Mouse (Mus musculus): ENCODE data around the gene Cnn3. TPM values are rescaled to one million over a fixed set of nuclear protein-coding genes. Genes with fewer than 3 reads are reported as not detected.

Cnn3 gene
- polyA plus RNA-seq, 1 experiment from 2014 or later = 643 TPM

DNA sequence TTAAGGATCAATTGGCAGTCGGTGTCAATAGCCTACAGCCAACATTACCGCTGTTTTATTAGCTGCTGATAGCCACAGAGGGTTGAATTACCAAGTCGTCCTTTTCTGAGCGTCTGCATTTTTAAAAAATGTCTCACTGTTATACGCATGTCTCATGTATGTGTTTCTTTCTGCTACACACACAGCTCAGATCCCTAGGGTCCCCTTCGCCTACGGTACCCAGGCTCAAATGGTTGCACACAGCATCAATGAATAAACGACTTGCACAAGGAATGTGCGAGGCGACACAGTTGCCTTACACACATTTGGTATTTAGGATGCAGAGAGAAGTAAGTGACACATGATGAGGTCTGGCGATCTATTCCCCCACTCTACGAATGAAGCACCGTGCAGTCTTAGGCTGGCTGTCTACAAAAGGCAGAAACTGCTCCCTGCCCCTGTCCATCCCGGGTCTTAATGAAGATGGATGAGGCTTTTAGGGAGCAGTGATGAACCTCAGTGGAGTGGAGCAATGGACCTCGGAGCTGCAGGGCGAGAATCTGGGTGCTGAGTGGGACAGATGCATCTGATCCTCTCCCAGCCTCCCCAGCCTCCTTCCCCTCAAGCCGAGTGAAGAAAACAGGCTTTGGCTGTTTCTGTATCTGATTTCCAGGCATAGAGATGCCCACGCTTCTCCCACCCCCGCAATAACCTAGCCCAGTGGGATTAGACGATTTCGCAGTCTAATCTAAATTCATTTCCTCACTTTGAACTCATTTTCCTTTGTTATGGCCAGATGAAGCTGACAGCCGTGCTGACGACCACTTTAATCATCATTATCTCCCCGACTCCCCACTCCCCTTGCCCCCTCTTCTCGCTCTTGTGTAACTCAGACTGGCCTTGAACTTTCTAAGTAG lies 57.2 kb downstream of the Cnn3 start:
- H3K27ac ChIP-seq (replicated peaks) = peak overlapping the region; percentile 83
- peaks cover 37% of the 10 kb centered on the region for H3K4me1 ChIP-seq (replicated peaks)
- no peaks in the 10 kb centered on the region; the same call in 1 of the 2 replicates for H3K27me3 ChIP-seq
- 14% methylated on average over 25 of the region's 25 CpGs for WGBS
- no peaks in the 10 kb centered on the region for H3K36me3 ChIP-seq
- H3K4me3 ChIP-seq = no peak overlapping the region
- H3K9me3 ChIP-seq = no peaks in the 10 kb centered on the region
- H3K4me2 ChIP-seq = peak overlapping the region; percentile 41
- peak; percentile 51 for ATAC-seq (ENCODE audit: low read depth)
- peak overlapping the region; percentile 46; the same call in 1 of the 2 replicates for H3K9ac ChIP-seq

DNA sequence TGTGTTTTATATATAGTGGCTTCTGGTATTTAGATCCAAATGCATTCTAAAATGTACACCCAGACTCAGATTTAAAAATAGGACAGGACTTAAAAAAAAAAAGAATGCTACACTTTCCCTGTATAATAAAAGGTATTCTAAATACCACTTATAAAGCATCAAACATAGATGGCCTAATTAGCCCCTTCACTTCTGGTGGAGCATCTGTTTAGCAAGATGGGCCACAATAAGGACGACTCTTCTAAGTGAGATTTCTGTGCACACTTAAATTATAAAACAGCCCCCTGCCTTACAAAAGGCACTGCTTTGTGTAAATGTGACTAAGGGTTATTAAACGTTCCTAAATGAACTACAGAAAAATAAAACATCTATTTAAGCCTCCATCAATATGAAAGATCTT lies 58.9 kb downstream of the Cnn3 start:
- Histone ChIP-seq H3K9me3 (no peaks in the 10 kb centered on the region), H3K4me2 (no peak overlapping the region), H3K4me1 (replicated peaks) (peaks cover 39% of the 10 kb centered on the region), H3K27me3 (no peaks in the 10 kb centered on the region), H3K4me3 (no peak overlapping the region), H3K9ac (no peak overlapping the region), H3K36me3 (no peaks in the 10 kb centered on the region), H3K27ac (replicated peaks) (no peak overlapping the region)
- WGBS = 44% methylated on average over 2 of the region's 2 CpGs
- no peak for ATAC-seq (ENCODE audit: low read depth)

DNA sequence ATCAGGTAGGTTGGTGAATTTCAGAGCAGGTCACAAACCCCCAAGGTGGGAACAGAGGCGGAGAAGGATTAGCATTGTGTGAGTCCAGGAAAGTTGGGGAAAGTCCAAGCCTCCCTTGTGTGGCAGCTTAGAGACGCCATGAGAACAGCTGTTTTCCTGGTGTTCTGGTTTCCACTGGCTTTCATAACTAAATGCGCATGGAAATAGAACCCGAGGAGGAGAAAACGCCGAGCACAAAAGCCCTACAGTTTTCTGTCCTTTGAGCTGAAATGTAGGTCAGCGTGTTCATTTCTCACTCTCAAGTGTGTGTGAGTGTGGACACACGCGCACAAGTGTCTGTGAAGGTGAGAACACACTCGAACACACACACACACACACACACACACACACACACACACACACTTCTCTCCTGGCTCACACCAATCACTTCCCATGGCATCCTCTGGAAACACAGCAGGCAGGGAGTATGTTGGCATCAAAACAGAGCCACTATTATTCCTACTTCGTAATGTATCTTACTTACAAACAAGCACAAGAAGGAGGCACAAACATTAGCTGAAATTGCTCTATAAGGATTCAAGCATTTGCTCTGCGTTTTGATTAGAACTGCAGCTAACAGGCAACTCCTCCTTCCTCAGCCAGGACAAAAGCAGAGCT lies 63.3 kb downstream of the Cnn3 start:
- Histone ChIP-seq H3K4me2 (no peak overlapping the region), H3K4me1 (replicated peaks) (peaks cover 26% of the 10 kb centered on the region), H3K27ac (replicated peaks) (peak overlapping the region; percentile 0; the same call in 1 of the 2 replicates), H3K27me3 (no peaks in the 10 kb centered on the region), H3K9ac (no peak overlapping the region), H3K4me3 (no peak overlapping the region), H3K9me3 (no peaks in the 10 kb centered on the region), H3K36me3 (no peaks in the 10 kb centered on the region)
- 49% methylated on average over 12 of the region's 12 CpGs for WGBS
- ATAC-seq (ENCODE audit: low read depth) = no peak

DNA sequence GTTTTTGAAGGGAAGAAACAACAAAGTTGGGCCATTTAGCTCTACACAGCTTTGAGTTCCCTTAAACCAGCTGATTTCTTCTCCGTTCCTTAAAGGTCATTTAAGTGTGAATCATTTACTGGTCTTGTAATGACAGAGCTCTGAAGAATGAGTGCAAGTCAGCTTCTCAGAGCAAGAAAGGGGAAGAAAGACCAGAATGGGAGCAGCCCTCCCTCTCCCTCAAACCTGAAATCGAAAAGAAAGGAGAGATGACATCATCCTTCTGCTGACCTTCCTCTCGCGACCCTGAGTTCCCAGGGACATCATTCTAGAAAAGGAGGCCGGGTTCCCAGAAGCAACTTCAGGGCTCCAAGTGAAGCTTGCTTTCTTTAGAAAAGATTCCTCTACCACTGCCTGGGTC lies 64.6 kb downstream of the Cnn3 start:
- Histone ChIP-seq H3K36me3 (no peaks in the 10 kb centered on the region), H3K9me3 (no peaks in the 10 kb centered on the region), H3K4me3 (no peak overlapping the region), H3K9ac (no peak overlapping the region), H3K27me3 (no peaks in the 10 kb centered on the region), H3K27ac (replicated peaks) (no peak overlapping the region), H3K4me1 (replicated peaks) (peaks cover 21% of the 10 kb centered on the region; the same call in 1 of the 2 replicates), H3K4me2 (no peak overlapping the region)
- 35% methylated on average over 5 of the region's 5 CpGs for WGBS
- ATAC-seq (ENCODE audit: low read depth) = no peak

DNA sequence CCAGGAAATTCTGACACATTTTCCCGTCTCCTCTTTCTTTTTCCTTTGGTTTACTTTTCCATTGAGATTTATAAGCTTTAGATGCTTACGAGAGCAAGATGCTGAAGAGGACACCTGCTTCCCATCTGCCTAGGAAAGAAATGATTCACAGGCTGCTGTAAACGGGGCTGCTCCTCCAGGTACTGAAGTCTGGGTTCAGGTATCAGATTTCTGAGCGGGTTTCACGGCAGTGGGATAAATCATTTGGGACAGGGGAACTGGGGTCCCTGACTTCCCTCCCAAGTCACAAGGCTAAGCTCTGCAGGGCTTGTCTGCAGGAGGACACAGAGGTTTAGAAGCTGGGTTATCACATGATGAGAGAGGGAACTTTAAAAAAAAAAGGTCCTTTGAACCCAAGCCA lies 65.7 kb downstream of the Cnn3 start:
- Histone ChIP-seq H3K27ac (replicated peaks) (no peak overlapping the region), H3K4me1 (replicated peaks) (peaks cover 21% of the 10 kb centered on the region; the same call in 1 of the 2 replicates), H3K27me3 (no peaks in the 10 kb centered on the region), H3K4me2 (no peak overlapping the region), H3K36me3 (no peaks in the 10 kb centered on the region), H3K9ac (no peak overlapping the region), H3K4me3 (no peak overlapping the region), H3K9me3 (no peaks in the 10 kb centered on the region)
- 51% methylated on average over 5 of the region's 5 CpGs for WGBS
- no peak for ATAC-seq (ENCODE audit: low read depth)

DNA sequence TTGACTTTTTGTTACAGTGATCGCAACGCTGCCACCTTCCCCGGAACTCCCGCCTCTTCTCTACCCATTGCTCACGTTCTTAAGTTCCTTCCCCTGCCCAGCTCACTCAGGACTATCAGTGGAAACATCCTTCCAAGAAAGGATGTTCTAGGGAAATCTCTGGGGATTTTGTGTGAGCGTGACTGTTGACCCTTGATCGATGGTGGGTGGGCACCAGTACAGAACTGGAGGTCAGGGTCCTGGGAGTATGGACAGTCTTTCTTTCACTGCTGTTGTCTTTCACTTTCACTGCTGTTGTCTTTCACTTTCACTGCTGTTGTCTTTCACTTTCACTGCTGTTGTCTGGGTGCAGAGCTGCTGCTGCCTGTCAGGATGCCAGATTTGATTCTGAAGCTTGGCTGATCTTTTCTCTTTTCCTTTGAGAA lies 67.7 kb downstream of the Cnn3 start:
- Histone ChIP-seq H3K9ac (no peak overlapping the region), H3K27ac (replicated peaks) (no peak overlapping the region), H3K9me3 (no peaks in the 10 kb centered on the region), H3K4me3 (no peak overlapping the region), H3K27me3 (no peaks in the 10 kb centered on the region), H3K4me1 (replicated peaks) (peaks cover 18% of the 10 kb centered on the region; the same call in 1 of the 2 replicates), H3K36me3 (no peaks in the 10 kb centered on the region), H3K4me2 (no peak overlapping the region)
- no peak for ATAC-seq (ENCODE audit: low read depth)
- WGBS = 85% methylated on average over 7 of the region's 7 CpGs

DNA sequence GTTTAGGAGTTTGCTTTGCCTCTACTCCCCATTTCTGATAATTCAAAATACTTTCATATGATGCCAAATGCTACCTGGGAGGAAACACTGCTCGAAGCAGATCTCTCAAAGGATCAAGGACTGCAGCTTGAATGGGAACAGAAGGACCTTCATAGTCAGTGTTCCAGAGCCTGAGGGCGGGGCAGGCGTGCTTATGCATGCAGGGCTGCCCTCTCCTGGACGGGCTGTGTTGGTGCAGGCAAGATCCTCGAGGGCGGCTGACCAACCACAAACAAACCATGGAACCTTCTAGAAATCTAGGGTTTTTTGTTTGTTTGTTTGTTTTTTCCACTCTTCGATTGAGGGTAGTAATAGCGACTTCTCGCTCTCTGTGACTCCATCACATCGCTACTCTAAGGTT lies 73.9 kb downstream of the Cnn3 start:
- no peaks in the 10 kb centered on the region for H3K9me3 ChIP-seq
- H3K27me3 ChIP-seq = no peaks in the 10 kb centered on the region
- no peak overlapping the region for H3K4me2 ChIP-seq
- H3K36me3 ChIP-seq = no peaks in the 10 kb centered on the region
- H3K4me1 ChIP-seq (replicated peaks) = no peaks in the 10 kb centered on the region
- H3K9ac ChIP-seq = no peak overlapping the region
- ATAC-seq (ENCODE audit: low read depth) = no peak
- 61% methylated on average over 10 of the region's 10 CpGs for WGBS
- no peak overlapping the region for H3K27ac ChIP-seq (replicated peaks)
- no peak overlapping the region for H3K4me3 ChIP-seq

DNA sequence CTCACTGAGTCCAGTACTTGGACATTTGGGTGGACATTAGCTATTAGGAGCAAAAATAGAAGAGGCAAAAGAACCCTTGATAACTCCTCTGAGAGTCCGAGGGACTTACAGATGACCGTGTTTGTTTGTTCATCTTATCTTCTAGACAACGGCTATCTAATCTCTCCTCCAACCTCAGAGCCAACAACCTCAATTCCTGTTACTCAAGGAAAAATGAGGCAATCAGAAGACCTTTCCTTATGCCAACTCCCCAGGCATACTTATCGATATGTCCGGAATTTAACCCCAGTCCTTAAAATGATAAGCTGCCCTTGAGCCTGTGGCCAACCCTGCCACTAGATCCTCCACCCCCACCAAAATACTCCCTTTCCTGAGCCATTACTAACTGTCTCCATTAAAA lies 74.4 kb downstream of the Cnn3 start:
- Histone ChIP-seq H3K27me3 (no peaks in the 10 kb centered on the region), H3K9me3 (no peaks in the 10 kb centered on the region), H3K4me1 (replicated peaks) (no peaks in the 10 kb centered on the region), H3K27ac (replicated peaks) (no peak overlapping the region), H3K9ac (no peak overlapping the region), H3K4me2 (no peak overlapping the region), H3K36me3 (no peaks in the 10 kb centered on the region), H3K4me3 (no peak overlapping the region)
- 94% methylated on average over 5 of the region's 5 CpGs for WGBS
- no peak for ATAC-seq (ENCODE audit: low read depth)

DNA sequence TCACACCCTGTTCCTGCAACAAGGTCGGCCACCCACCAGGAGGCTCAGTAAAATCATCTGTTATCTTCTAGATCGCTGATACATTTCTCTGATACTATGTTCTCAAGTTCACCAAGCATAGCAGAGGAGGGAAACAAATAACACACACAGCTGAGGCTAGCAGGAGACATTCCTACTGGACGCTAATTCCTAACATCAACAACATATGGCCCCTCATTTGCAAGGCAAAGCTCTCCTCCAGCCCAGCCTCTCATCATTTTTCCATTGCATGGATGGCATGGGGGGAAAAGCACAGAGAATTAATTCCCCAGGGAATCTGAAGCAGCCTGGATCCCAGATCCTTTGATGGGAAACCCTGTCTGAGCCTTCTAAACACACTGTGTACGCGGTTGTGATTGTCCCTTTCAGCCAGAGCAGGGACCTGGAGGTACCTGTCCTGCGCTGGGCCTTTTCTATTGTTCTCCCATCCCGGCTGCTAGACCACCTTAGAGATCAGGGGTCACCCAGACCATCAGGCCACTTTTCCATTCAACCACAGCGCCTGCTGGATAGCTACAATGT lies 78.7 kb downstream of the Cnn3 start:
- Histone ChIP-seq H3K4me1 (replicated peaks) (no peaks in the 10 kb centered on the region), H3K4me3 (no peak overlapping the region), H3K27ac (replicated peaks) (no peak overlapping the region), H3K4me2 (no peak overlapping the region), H3K36me3 (no peaks in the 10 kb centered on the region), H3K9ac (no peak overlapping the region), H3K9me3 (no peaks in the 10 kb centered on the region), H3K27me3 (no peaks in the 10 kb centered on the region)
- no peak for ATAC-seq (ENCODE audit: low read depth)
- WGBS = 71% methylated on average over 8 of the region's 8 CpGs

DNA sequence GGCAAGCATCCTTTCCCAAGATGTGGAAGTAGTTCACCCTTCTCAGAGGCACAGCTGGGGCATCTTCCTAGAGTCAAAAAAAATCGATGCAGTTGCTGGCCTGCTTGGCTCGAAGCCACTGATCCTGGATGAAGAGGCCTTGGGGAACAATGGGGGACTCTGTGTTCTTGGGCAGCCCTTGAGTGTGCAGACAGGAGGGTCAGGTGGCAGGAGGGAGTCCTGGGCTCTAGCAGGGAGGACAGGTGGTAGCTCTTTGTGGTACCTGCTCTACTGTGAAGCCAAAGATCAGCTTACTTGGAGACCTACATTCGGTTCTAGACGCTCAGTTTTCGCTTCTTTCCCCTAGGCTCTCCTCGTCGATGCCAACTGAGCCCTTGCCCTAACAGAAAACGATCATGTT lies 79.9 kb downstream of the Cnn3 start:
- H3K9ac ChIP-seq = no peak overlapping the region
- H3K27me3 ChIP-seq = no peaks in the 10 kb centered on the region
- H3K4me2 ChIP-seq = no peak overlapping the region
- WGBS = 88% methylated on average over 8 of the region's 8 CpGs
- no peak overlapping the region for H3K27ac ChIP-seq (replicated peaks)
- no peak for ATAC-seq (ENCODE audit: low read depth)
- H3K9me3 ChIP-seq = no peaks in the 10 kb centered on the region
- H3K4me1 ChIP-seq (replicated peaks) = no peaks in the 10 kb centered on the region
- no peak overlapping the region for H3K4me3 ChIP-seq
- H3K36me3 ChIP-seq = no peaks in the 10 kb centered on the region

DNA sequence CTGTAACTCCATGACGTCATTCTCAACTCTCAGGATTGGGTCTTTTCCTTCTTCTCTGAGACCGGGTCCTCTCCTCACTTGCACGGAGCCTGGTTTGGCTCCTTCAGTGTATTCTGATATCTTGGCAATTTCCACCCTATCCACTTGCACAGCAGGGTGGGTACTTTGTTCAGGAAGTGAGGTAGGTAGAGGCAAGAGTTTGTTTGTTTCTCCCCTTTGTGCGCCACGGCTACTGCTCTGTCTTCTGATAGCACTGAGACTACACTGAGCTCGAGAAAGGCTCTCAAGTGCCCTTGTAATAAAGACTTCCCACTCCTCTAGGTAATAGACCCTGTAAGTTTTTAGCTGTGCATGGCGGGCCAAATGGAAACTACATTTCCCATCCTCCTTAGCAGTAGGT lies 80.5 kb downstream of the Cnn3 start:
- no peaks in the 10 kb centered on the region for H3K36me3 ChIP-seq
- no peak for ATAC-seq (ENCODE audit: low read depth)
- no peaks in the 10 kb centered on the region for H3K4me1 ChIP-seq (replicated peaks)
- H3K4me2 ChIP-seq = no peak overlapping the region
- no peak overlapping the region for H3K4me3 ChIP-seq
- H3K9me3 ChIP-seq = no peaks in the 10 kb centered on the region
- H3K9ac ChIP-seq = no peak overlapping the region
- WGBS = 84% methylated on average over 7 of the region's 7 CpGs
- no peak overlapping the region for H3K27ac ChIP-seq (replicated peaks)
- no peaks in the 10 kb centered on the region for H3K27me3 ChIP-seq

DNA sequence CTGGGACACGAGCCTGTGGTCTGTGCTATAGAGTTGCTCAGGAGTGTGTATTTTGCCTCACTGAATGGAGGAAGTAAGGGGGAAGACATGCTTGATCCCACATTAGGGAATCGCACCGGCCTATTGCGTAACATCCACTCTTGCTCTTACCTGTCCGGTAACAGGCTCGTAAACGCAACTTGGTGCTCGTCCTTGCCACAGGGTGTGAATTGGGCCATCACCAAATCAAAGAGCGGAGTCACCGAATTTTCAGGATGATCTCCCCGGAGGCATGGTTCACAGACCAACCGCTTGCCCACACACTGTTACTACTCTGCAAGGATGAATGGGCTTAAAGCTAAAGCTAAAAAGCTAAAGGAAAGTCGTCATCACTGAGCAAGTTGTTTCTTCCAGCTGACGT lies 81.4 kb downstream of the Cnn3 start:
- Histone ChIP-seq H3K4me3 (no peak overlapping the region), H3K27ac (replicated peaks) (no peak overlapping the region), H3K4me2 (no peak overlapping the region), H3K9ac (no peak overlapping the region), H3K9me3 (no peaks in the 10 kb centered on the region), H3K4me1 (replicated peaks) (no peaks in the 10 kb centered on the region), H3K27me3 (no peaks in the 10 kb centered on the region), H3K36me3 (no peaks in the 10 kb centered on the region)
- ATAC-seq (ENCODE audit: low read depth) = no peak
- WGBS = 94% methylated on average over 14 of the region's 14 CpGs
